ENCODE assay signal across 9 mouse cellular contexts in genomic region chr2:173026688-173027131, GRCm38 (mm10). TPM values are rescaled to one million over a fixed set of nuclear protein-coding genes. Genes with fewer than 3 reads are reported as not detected.
DNase-seq lines count a peak whose midpoint lies in the region; ATAC-seq and TF ChIP-seq lines count a peak whose summit lies in the region.
"Had no signal": no experiment of that assay in that cellular context is flagged by ENCODE, and none has a peak within 500 bp of the region (broad histone marks: within the 10 kb centered on the region; RNA-seq: fewer than 3 reads in every experiment).

No protein-coding gene starts in this region.

- H3K9ac ChIP-seq in kidney, embryonic 14.5 days (ENCODE audit: low read depth, low read length) = 0 out of 2 replicates have a peak overlapping the region, but pooled peaks have one; percentile 23
- peak overlapping the region; percentile 82 for H3K9ac ChIP-seq in heart, embryonic 16.5 days (ENCODE audit: low read length)
- no peak overlapping the region for H3K9ac ChIP-seq in lung, embryonic 16.5 days (ENCODE audit: low read length)

- H3K4me2 ChIP-seq in kidney, embryonic 14.5 days (replicated peaks; ENCODE audit: low read depth, low read length) = no peak overlapping the region; the same call in 1 of the 2 replicates
- peak overlapping the region; percentile 91 for H3K4me2 ChIP-seq in heart, embryonic 16.5 days (ENCODE audit: low read depth, low read length)
- H3K4me2 ChIP-seq in lung, embryonic 16.5 days (ENCODE audit: low read depth, low read length) = no peak overlapping the region

- intact Hi-C loops in left cerebral cortex, adult 2 months (cut with DNase I) = no loop called here

- no peaks in the 10 kb centered on the region for H3K9me3 ChIP-seq in kidney, embryonic 14.5 days (ENCODE audit: control insufficient read depth, low read length)
- H3K9me3 ChIP-seq in heart, embryonic 16.5 days (replicated peaks; ENCODE audit: control insufficient read depth, low read length) = no peaks in the 10 kb centered on the region
- no peaks in the 10 kb centered on the region for H3K9me3 ChIP-seq in lung, embryonic 16.5 days (ENCODE audit: control insufficient read depth, low read length)

- 65% methylated on average over 3 of the region's 3 CpGs for WGBS in kidney, embryonic 14.5 days
- 59% methylated on average over 3 of the region's 3 CpGs for WGBS in heart, embryonic 16.5 days
- WGBS in lung, embryonic 16.5 days = 51% methylated on average over 3 of the region's 3 CpGs

- no peak overlapping the region for H3K4me3 ChIP-seq in kidney, embryonic 14.5 days (ENCODE audit: low read length)
- peak overlapping the region; percentile 5; the same call in 1 of the 2 replicates for H3K4me3 ChIP-seq in heart, embryonic 16.5 days (ENCODE audit: low read length)
- no peak overlapping the region for H3K4me3 ChIP-seq in lung, embryonic 16.5 days (ENCODE audit: low read length)
- no peak overlapping the region for H3K4me3 ChIP-seq in left cerebral cortex, adult 2 months

- DNase-seq in kidney, postnatal 25 days = no peak
- peak; percentile 81 to 91 for DNase-seq in thymus, adult 18-20 months
- DNase-seq in left cerebral cortex, adult 2 months (ENCODE audit: extremely low spot score in 1 of 2, low spot score in 2 of 2) = no peak
- DNase-seq in kidney, adult 18-20 months = no peak
- no peak for DNase-seq in adrenal gland, adult 18-20 months (ENCODE audit: low spot score in 2 of 2)
- DNase-seq: right cerebral cortex, postnatal 14 days had no signal

- ATAC-seq in kidney, embryonic 14.5 days (ENCODE audit: low FRiP score, low TSS enrichment) = no peak
- ATAC-seq in heart, embryonic 16.5 days (replicated peaks; ENCODE audit: extremely low read depth, insufficient read depth, low FRiP score) = peak; percentile 41
- peak; percentile 8; the same call in 1 of the 2 replicates for ATAC-seq in lung, embryonic 16.5 days (ENCODE audit: low read depth)

- no peaks in the 10 kb centered on the region for H3K27me3 ChIP-seq in kidney, embryonic 14.5 days (ENCODE audit: control insufficient read depth, insufficient read depth, low read length)
- H3K27me3 ChIP-seq in heart, embryonic 16.5 days (ENCODE audit: control insufficient read depth, insufficient read depth, low read length) = no peaks in the 10 kb centered on the region
- no peaks in the 10 kb centered on the region for H3K27me3 ChIP-seq in lung, embryonic 16.5 days (ENCODE audit: control insufficient read depth, insufficient read depth, low read depth, low read length)

- TF ChIP-seq CTCF in left cerebral cortex, adult 2 months (IDR thresholded peaks at IDR 0.05) = no peak

- H3K36me3 ChIP-seq in kidney, embryonic 14.5 days (ENCODE audit: control insufficient read depth, insufficient read depth, low read length) = peaks cover 18% of the 10 kb centered on the region; the same call in 1 of the 2 replicates
- H3K36me3 ChIP-seq in heart, embryonic 16.5 days (ENCODE audit: control insufficient read depth, insufficient read depth) = peaks cover 39% of the 10 kb centered on the region
- no peaks in the 10 kb centered on the region for H3K36me3 ChIP-seq in lung, embryonic 16.5 days (ENCODE audit: control insufficient read depth, insufficient read depth, low read length)

- H3K27ac ChIP-seq in kidney, embryonic 14.5 days (ENCODE audit: low read depth, low read length) = peak overlapping the region; percentile 24; the same call in 1 of the 2 replicates
- peak overlapping the region; percentile 69; the same call in 1 of the 2 replicates for H3K27ac ChIP-seq in heart, embryonic 16.5 days (ENCODE audit: low read length)
- H3K27ac ChIP-seq in lung, embryonic 16.5 days (ENCODE audit: low read length) = peak overlapping the region; percentile 75
- H3K27ac ChIP-seq in left cerebral cortex, adult 2 months = no peak overlapping the region

- H3K4me1 ChIP-seq in kidney, embryonic 14.5 days (ENCODE audit: control insufficient read depth, insufficient read depth, low read length) = peaks cover 29% of the 10 kb centered on the region
- H3K4me1 ChIP-seq in heart, embryonic 16.5 days (ENCODE audit: control insufficient read depth, insufficient read depth, low read length) = peaks cover 76% of the 10 kb centered on the region
- peaks cover 57% of the 10 kb centered on the region for H3K4me1 ChIP-seq in lung, embryonic 16.5 days (replicated peaks; ENCODE audit: control insufficient read depth, insufficient read depth, low read length)

RNA-seq across cellular contexts. Expression of gene Rbm38, which starts 6.4 kb away (rescaled TPM):
- 41.3 and 42.6 TPM in 2 replicates for polyA plus RNA-seq in kidney, embryonic 14.5 days (2014; fragmentation: Nextera tagmentation; extraction: Ambion mirVana)
- 130 and 146 TPM in 2 replicates for polyA plus RNA-seq in heart, embryonic 16.5 days (2015; fragmentation: Nextera tagmentation; extraction: Ambion mirVana)
- polyA plus RNA-seq in lung, embryonic 16.5 days (2015; fragmentation: Nextera tagmentation; extraction: Ambion mirVana) = 30.8 and 34.3 TPM in 2 replicates
- total RNA-seq in left cerebral cortex, adult 2 months (2021) = 1 to 10 TPM; 3.5 to 4.7 TPM
- total RNA-seq in adrenal gland, adult 18-20 months (2021) = 10 to 100 TPM; 14.8 to 21.2 TPM

RNA-seq across cellular contexts. Expression of gene Rae1, which starts 26.8 kb away (rescaled TPM):
- 131 and 155 TPM in 2 replicates for polyA plus RNA-seq in kidney, embryonic 14.5 days (2014; fragmentation: Nextera tagmentation; extraction: Ambion mirVana)
- 95.8 and 103 TPM in 2 replicates for polyA plus RNA-seq in heart, embryonic 16.5 days (2015; fragmentation: Nextera tagmentation; extraction: Ambion mirVana)
- polyA plus RNA-seq in lung, embryonic 16.5 days (2015; fragmentation: Nextera tagmentation; extraction: Ambion mirVana) = 104 and 109 TPM in 2 replicates
- 10 to 100 TPM; 55.8 to 61.1 TPM for total RNA-seq in left cerebral cortex, adult 2 months (2021)
- 10 to 100 TPM; 54.5 to 67.4 TPM for total RNA-seq in adrenal gland, adult 18-20 months (2021)

RNA-seq across cellular contexts. Expression of gene Spo11, which starts 49.2 kb away (rescaled TPM):
- 0.17 and 0.34 TPM in 2 replicates for polyA plus RNA-seq in kidney, embryonic 14.5 days (2014; fragmentation: Nextera tagmentation; extraction: Ambion mirVana)
- 0.69 and 1.6 TPM in 2 replicates for polyA plus RNA-seq in heart, embryonic 16.5 days (2015; fragmentation: Nextera tagmentation; extraction: Ambion mirVana)
- polyA plus RNA-seq in lung, embryonic 16.5 days (2015; fragmentation: Nextera tagmentation; extraction: Ambion mirVana) = 0.21 and 0.30 TPM in 2 replicates
- under 1 TPM; 0.30 to 0.86 TPM for total RNA-seq in left cerebral cortex, adult 2 months (2021)
- total RNA-seq in adrenal gland, adult 18-20 months (2021) = not detected

Comparison
In these comparisons a context has a peak if more than half of its experiments do, and no peak if none do; other contexts are left out.
1. DNase-seq: peak in thymus, adult 18-20 months (2 of 2); none in kidney, postnatal 25 days (0 of 2), left cerebral cortex, adult 2 months (0 of 2), kidney, adult 18-20 months (single experiment) and adrenal gland, adult 18-20 months (0 of 2).